Mouse (Mus musculus) layer of hippocampus, adult 2 months (tissue): ENCODE results near the gene Fgf3. TPM values are rescaled to one million over a fixed set of nuclear protein-coding genes. Genes with fewer than 3 reads are reported as not detected.

ENCODE experiments used
- DNase-seq, 2 experiments: peaks; one replicate each; pipeline ENCODE4 v3.0.0; 2022; ENCODE audit warnings: low spot score in 2 of 2
- H3K27ac ChIP-seq: fragments of 200-600 bp; 2 replicates; pipeline ENCODE4 v1.8.1; 2022
- H3K4me3 ChIP-seq: fragments of 200-600 bp; 2 replicates; pipeline ENCODE4 v1.8.1; 2022; ENCODE audit warnings: mild to moderate bottlenecking
- CTCF ChIP-seq: fragments of 200-600 bp; conservative IDR thresholded peaks from 2 replicates; pipeline ENCODE4 v1.8.1; 2022; ENCODE audit warnings: antibody characterized with exemption, mild to moderate bottlenecking, moderate library complexity
- long read RNA-seq, 2 experiments: library from polyadenylated mRNA; stranded (forward); transcript quantifications; one replicate each; pipeline ENCODE4 v2.0.0; 2021; ENCODE audit warnings: borderline mapping rate in 2 of 2
- total RNA-seq, 2 experiments: library from RNA; stranded (reverse); gene quantifications; 2 replicates each; pipeline ENCODE4 v1.2.3; 2021

Fgf3 gene
- under 1 TPM in 1 of 2 experiments, not detected in 1; 0.31 TPM for total RNA-seq
- long read RNA-seq, experiment 1: 0 reads
- long read RNA-seq, experiment 2: 0 reads

DNA sequence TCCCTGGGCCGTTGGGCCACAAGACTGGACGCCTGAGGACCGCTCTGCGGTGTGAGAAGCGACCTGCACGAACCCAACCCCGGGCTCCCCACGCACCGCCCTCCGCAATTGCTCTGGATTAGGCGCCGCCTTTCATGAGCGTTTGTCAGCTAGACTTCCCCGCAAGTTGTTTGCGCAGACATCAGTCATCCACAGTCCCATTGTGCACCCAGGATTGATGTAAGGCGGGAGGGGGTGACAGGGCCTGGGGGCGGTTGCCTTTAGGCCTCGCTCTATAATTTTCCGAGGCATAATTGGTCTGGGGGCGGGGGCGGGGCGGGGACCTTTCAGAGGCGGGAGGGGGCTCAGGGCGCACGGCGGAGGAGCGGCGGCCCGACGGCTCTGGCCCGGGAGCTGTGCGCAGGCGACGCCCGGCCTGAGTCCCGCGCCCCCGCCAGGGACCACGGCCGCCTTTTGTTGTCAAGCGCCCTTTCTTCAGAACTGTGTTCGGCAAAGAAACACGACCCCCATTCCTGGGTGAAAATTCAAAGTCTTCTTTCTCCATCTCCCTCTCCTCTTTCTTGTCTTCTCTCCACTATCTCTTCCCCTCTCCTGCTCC is at the start of gene Fgf3:
TSS of gene Fgf3 (plus strand) at position 193 of the 598 bp plus-strand sequence.
- peak within 1 kb of the TSS; percentile 29 for H3K4me3 ChIP-seq
- no peak for TF ChIP-seq CTCF
- no peak for DNase-seq
- no peak within 1 kb of the TSS for H3K27ac ChIP-seq

DNA sequence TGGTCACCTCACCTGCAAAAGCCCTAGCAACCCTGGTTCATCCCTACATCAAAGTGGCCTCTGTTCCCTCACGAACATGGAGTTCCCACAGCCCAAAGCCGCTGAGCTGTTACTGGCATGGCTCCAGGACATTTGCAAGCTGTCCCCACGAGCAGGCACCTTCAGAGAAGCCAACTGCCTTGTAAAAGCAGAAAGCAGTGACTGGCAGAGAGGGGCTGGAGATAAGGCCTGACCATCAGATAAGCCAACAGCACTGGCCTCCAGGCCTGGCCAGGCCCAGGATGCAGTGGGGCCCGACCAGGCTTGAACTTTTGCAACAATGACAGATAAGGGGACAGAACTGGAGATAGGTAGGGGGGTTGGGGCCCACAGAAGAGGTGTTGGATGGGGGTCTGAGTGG is 49.3 kb upstream of the Fgf3 start:
- no peak overlapping the region for H3K4me3 ChIP-seq
- DNase-seq: no peak
- TF ChIP-seq CTCF: no peak
- no peak overlapping the region for H3K27ac ChIP-seq

DNA sequence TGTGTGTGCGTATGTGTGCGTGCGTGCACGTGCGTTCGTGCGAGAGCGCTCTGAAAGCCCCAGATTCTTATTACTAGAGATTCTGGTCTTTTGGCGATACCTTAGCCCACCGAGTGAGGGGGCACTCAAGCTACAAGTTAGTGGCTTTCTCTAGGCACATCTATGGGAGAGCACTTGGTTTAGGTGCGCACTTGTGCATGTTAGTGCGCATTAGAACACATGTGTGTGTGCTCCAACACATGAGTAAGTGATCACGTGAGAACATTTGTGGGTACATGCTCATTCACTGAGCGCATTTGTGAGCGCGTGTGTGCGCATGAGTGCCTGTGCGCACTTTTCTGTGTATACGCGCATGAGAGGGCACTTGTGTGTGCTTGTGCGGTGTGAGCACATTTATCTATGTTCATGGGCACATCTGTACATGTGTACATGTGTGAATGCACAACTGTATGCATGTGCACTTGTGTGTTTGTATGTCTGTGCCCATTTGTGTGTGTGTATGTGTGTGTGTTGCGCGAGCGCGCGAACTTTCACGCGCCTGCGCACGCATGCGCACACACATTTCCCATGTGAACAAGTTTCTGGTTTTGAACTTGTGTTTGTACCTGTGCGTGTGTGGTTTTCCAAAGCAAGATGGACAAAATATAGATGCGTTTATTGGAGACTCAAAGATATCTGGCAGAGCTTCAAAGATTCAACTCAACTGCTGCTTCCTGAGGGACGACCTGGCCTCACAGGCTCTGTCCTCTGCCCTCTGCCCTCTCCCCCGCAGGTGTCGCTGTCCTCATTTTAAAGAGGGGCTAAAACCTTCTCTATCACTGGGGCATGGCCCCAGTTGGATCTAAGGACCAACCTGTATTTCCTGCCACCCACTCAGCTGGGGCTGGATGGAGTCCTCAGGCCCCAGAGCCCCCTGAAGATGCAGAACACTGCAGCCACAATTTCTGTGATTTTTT is 48.0 kb upstream of the Fgf3 start:
- peak; percentile 40 for TF ChIP-seq CTCF
- Histone ChIP-seq H3K27ac (no peak overlapping the region), H3K4me3 (peak overlapping the region; percentile 34; the same call in 1 of the 2 replicates)
- DNase-seq: no peak

DNA sequence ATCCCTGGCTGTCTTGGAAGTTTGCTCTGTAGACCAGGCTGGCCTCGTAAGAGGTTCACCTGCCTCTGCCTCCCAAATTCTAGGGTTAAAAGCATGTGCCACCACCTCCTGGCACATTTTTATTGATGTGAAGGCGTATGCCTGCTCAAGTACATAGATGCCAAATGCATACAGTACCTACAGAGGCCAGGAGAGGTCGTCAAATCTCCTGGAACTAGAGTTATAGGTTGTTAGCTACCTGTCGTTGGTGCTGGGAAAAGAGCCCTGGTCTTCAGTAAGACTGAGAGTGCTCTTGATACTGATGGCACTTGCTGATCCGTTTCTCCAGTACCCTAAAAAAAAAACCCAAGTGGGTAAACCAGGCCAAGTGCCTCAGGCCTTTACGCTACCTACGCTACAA is 46.5 kb upstream of the Fgf3 start:
- Histone ChIP-seq H3K4me3 (no peak overlapping the region), H3K27ac (no peak overlapping the region)
- TF ChIP-seq CTCF: no peak
- no peak for DNase-seq

DNA sequence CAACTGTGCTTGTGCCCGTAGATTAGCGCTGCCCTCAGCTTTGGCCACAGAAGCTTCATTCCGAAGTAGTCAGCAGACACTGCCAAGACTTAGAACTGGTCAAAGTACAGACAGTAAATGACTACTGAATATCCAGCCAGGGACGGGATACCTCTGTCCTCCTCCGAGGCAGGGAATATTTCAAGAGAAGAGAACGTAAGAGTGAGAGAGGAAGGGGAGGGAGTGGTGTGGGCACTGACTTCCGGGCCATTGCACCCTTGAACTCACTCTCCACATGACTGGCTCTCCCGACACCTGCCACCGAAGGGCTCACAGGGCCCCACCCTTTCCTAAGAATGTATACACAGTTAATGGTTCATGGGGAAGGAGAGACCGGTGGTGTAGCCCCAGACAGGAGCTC is 44.6 kb upstream of the Fgf3 start:
- TF ChIP-seq CTCF: no peak
- DNase-seq: no peak
- no peak overlapping the region for H3K4me3 ChIP-seq
- H3K27ac ChIP-seq: no peak overlapping the region

DNA sequence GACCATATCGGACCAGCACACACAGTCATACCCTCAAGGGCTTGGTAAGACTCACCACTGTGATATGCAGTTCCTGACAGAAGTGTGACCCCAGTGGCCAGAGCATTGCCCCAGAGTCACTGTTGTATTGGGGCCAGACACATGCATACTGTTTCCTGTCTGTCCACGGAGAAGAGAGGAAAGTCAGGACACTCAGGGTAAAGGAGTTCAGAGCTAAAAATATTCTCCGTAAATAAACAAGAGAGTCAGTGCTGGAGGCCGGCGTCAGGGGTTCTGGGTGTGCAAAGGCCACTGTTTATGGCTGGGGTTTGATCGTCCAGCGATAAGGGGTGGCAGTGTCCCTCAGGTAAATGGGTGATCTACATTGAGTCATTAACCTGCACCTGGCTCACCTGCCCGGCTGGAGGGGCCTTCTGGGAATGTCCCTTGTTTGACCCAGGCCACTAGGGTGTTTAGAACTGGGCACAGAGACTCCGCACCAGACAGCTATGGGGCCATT is 41.9 kb upstream of the Fgf3 start:
- no peak for DNase-seq
- TF ChIP-seq CTCF: no peak

DNA sequence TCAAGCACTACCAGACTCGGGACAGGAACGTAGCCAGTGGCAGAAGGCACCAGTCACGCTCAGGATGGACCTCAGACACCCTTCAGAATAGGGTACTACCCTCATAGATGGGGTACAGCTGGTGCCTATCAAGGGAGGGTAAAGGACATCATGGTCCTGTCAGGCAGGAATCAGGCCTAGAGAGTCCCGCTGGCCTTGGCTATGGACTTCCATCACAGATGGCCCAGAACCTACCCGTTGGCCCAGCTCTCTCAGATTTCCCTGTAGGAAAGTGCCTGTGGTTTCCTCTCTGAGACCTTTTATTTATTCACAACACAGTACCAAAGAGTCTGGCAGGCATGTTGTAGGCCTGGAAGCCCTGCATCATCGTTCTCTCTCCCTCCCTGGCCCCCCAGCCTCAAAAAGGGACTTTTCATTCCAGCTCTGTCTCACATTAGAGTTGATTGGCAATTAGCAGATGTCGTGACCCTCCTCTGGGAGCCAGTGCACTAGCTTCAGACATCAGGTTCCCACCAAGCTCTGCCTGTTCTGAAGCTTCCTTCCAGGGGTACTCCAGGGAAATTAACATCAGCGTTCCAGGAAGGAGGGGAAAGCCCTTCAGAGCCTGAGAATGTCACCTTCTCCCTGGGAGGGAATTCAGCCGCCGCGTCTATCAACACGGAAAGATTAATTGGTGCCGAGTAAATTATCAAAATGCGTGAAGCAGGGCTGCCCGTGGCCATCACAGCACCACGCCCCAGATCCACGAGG is 40.7 kb upstream of the Fgf3 start:
- no peak overlapping the region for H3K27ac ChIP-seq
- DNase-seq: no peak
- TF ChIP-seq CTCF: no peak

More for the DNA sequence above, 41.9 kb upstream of the Fgf3 start:
- no peak overlapping the region for H3K27ac ChIP-seq
- H3K4me3 ChIP-seq: no peak overlapping the region

DNA sequence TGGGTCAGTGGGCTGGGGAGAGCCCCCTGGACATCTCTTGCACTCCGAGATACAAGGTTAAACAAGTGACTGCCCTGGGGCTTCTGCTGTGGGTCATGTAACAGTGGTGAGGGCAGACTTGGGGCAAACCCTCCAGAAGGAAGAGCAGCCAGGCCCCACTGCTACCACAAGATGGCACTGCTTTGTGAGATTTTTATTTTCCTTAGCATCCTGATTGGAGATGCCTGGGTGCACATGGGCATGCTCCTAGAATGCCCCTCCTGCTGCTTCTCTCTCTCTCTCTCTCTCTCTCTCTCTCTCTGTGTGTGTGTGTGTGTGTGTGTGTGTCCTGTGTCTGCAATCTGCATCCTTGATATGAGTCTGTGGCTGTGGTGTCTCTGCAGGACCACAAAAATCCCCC is 39.4 kb upstream of the Fgf3 start:
- H3K4me3 ChIP-seq: no peak overlapping the region
- peak; percentile 8 to 58 for DNase-seq
- no peak overlapping the region for H3K27ac ChIP-seq
- TF ChIP-seq CTCF: peak; percentile 81

More for the DNA sequence above, 40.7 kb upstream of the Fgf3 start:
- no peak overlapping the region for H3K4me3 ChIP-seq

DNA sequence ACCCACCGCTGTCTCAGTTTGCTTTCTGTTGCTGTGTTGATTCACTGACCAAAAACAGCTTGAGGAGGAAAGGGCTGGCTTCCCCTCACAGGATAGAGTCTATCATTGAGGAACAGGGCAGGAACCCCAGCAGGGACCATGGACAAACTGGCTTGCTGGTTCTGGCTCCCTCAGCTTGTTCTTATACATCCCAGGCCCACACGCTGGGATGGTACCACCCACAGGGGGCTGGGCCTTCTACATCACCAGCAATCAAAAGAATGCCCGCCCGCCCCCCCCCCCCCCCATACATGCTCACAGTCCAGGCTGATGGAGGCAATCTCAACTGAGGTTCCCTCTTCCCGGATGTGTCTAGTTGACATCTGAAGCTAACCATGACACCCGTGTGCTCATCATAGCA is 30.8 kb upstream of the Fgf3 start:
- TF ChIP-seq CTCF: no peak

DNA sequence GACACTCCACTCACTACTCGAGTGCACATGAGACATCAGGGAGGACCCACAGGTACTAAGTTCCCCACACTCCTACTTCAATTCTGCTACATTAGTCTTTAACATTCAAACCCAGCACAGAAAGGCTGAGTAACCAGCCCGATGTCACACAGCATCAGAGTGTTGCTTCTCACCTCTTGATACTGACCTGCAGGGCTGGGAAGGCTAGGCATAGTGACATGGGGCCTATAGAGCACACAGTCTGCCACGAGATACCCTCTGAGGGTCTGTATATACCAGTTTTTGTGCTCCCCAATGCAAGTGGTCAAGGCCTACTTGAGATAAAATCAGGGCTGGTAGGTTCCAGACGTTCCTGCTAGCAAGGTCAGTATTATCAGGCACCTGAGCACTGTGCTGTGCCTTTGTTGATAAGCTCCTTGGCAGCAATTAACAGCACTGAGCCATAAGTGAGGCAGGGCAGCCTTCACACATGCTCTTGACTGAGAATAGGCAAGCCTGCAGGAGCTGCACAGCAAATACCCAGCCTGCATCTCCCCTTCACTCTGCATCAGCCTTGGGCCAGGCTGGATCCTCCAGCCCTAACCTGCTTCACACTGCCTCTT is 29.8 kb upstream of the Fgf3 start:
- Histone ChIP-seq H3K4me3 (no peak overlapping the region), H3K27ac (no peak overlapping the region)
- TF ChIP-seq CTCF: no peak
- DNase-seq: no peak

More for the DNA sequence above, 30.8 kb upstream of the Fgf3 start:
- H3K4me3 ChIP-seq: no peak overlapping the region
- no peak overlapping the region for H3K27ac ChIP-seq
- DNase-seq: no peak

DNA sequence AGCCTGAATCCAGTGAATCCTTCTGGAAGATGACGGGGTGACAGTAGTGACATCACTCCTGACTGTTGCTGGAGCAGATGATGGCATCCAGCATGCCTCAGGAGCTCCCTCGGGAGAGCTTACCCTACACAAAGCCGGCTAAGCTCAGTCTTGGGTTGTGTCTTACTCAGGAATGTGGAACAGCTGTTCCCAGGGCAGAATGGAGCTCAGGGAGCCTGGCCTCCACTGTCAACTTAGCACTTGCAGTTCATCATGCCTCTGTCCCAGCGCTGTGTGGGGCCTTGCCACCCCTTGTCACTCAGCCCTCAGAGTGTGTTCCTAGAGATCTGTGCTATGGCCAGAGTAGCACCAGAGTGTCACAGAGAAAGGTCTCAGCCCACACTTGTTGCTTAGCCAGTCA is 26.4 kb upstream of the Fgf3 start:
- no peak for DNase-seq
- TF ChIP-seq CTCF: no peak
- Histone ChIP-seq H3K27ac (no peak overlapping the region), H3K4me3 (no peak overlapping the region)

DNA sequence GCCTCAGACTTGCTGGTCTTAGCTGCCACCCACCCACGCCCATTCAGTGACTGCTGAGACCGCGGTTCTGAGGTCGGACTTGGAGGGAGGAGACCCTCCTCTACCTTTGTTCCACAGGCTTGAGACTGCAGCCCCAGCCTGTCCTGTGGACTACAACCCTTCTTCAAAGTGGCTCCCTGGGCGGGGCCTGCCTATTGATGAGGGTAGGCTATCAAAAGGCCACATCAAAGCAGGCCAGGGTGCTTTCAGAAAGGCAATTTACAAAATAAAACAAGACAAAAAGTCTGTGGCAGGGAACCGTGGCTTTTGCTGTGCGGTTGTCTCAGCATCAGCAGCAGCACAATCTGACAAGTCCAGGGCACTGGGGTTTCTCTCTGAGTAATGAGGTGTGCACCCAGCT is 16.0 kb upstream of the Fgf3 start:
- H3K4me3 ChIP-seq: no peak overlapping the region
- no peak for DNase-seq
- no peak overlapping the region for H3K27ac ChIP-seq
- TF ChIP-seq CTCF: no peak

DNA sequence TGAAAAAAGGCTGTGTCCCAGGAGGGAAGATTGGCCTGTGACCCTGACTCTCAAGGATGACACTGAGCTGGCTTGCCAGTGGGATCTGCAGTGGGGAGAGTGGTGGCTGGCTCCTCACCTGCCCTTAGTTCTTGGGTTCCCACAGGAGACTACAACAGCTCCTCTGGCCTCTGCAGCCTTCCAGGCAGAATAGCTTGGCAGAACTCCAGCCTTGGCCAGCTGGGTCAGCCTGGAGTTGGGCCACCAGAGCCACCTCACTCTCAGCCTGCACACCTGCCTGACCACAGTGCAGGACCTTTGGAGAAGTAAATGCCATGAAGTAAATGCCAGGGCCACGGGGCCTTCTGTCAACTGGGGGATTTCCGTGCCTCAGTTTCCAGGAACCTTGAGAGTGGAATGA is 13.9 kb upstream of the Fgf3 start:
- H3K27ac ChIP-seq: no peak overlapping the region
- no peak overlapping the region for H3K4me3 ChIP-seq
- DNase-seq: no peak
- no peak for TF ChIP-seq CTCF
